Mouse (Mus musculus): Measurements from ENCODE around the gene Nfya.
A peak's percentile ranks its signal among the peaks of the same experiment; 100 is the strongest.

The Nfya gene

DNA sequence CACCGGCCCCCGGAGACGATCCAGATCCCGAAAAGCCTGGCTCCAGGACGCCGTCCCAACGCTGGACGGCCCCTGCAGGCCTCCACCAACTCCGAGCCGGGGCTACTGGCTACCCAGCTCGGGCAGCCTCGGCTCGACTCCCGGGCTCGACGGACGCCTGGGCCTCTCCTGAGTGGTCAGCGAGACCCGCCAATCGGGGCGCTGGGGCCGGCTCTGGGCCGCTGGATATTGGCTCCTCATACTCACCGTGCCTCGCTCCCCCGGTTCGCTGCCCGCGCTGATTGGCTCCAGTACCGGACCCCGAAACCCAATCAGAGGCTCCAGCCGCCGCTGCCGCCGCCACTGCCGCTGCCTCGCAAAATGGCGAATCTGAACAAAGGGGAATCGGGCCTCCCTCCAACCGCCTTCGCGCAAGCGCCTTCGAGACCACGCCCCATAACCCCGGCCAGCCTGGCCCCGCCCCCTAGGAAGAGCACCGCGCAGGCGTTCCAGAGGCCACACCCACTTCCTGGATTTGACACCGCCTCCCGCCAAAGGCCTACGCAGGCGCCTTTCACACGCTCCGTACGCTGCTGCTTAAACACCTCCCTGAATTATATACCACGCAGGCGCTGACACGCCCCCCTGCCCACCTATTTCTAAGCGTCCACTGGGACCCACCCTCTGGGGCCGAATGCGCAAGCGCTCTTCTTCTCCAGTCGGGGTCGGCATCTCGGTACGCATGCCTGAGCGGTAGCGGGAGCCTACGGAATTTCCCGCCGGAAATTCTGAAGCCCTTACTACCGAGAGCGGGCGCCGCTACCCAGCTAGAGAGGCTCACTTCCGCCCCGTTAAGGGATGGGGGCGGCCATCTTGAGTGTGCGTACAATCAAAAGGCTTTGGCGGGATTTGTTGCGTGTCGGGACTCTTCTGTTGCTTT lies at the start of gene Nfya, which contains the start of gene Oard1:
Nfya (minus strand) TSS at position 527 of the 919 bp plus-strand sequence.
Oard1 (plus strand) TSS at position 635 of the 919 bp plus-strand sequence.
- DNase-seq, result peak; percentile 100

DNA sequence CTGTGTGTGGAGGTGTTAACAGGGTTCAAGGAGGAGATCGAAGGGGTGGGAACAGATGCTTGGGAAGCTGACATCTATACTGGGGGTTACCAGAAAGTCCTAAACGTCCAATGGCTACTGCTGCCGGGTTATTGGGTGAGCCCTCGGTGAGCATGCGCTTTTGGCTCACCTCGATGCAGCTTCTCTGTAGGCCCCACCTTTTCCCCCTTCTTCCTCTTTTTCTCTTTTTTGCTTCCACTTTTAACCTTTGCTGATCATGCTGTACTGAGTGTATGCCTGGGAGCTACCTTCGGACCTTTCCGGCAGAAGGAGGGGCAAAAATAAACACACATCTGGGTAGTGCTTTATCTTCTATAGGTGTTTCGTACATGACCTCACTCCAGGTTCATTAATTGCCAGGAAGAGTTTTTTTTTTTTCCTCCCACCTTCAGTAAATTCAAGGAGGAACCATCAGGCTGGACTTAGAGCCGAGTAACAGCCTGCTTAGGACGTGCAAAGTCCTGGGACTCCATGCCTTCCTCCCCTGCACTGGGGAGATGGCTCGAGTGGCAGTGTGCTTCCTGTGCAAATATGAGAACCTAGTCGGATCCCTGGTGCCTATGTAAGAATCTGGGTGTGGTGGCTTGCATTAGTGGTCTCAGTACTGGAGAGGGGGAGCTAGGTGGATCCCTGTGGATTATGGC lies 48.4 kb upstream of the Nfya start:
- no peak for DNase-seq

DNA sequence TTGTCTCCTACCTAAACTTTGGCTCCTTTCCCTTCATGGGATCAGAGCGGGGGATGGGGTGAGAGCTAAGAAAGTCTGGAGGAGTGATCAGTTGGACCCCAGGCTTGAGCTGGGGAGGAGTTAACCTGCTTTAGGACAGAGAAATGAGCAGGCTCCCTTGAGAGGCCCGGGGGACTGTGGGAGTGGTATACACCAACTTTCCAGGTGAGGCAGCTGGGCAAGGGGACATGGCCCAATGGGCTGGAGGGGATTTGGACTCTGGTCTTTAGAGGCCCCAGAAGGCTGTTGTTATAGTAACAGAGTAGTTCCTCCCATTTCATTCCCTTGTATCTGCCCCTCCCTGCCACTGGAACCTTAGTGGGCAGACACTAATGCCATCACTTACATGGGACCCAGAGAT lies 46.2 kb upstream of the Nfya start:
- no peak for DNase-seq

DNA sequence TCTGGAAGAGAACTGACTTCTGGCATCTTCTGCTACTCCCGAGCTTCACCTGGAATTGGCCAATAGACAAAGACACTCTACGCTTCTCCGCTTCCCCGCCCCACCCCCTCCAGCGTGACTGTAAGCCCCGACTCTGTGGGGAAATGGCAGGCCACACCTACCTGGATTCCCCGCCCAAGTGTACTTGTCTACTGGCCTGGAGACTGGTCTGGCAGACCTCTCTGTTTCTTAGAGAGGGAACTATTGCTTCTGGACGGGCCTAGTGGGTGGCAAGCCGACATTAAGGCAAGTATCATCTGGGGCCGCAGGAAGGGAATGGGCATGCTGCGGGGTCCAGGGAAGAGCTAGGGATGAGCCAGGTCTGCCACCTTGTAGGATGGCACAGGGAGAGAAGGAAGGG lies 45.0 kb upstream of the Nfya start, which contains the start of gene Unc5cl:
Unc5cl (plus strand) TSS at position 214 of the 400 bp plus-strand sequence.
- DNase-seq, result no peak

DNA sequence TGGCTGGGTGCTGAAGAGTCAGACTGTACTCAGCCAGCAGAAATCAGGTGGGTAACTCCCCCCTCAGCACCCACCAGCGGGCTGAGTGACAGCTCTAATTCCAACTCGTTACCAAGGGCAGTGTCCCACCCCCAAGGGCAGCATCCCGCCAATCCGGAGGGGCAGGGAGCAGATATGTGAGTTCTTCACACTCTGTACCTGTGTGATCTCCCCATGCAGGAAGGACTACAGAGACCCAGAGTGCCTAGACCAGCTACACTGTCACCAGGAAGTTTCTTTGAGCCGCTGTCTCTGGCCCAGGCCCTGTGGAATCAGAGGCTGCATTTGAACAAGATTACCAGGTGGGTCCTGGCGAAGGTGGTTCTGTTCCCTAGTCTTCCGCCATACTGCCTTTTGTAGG lies 44.5 kb upstream of the Nfya start:
- no peak for DNase-seq

DNA sequence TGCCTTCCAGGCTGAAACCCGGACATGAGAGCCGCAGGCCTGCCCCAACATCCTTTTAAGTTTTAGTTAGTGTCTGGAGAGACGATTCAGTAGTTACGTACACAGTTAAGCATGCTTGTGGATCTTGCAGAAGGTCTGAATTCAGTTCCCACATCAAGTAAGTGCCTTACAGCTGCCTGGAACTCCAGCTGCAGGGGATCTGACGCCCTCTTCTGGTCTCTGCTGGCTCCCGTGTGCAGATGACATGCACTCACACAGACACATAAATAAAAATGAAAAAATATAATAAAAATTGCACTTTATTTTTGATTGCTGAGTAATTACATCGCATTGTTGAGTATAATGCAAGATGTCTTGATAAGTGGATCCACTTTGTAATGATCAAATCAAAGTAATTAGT lies 43.8 kb upstream of the Nfya start:
- DNase-seq, result no peak

DNA sequence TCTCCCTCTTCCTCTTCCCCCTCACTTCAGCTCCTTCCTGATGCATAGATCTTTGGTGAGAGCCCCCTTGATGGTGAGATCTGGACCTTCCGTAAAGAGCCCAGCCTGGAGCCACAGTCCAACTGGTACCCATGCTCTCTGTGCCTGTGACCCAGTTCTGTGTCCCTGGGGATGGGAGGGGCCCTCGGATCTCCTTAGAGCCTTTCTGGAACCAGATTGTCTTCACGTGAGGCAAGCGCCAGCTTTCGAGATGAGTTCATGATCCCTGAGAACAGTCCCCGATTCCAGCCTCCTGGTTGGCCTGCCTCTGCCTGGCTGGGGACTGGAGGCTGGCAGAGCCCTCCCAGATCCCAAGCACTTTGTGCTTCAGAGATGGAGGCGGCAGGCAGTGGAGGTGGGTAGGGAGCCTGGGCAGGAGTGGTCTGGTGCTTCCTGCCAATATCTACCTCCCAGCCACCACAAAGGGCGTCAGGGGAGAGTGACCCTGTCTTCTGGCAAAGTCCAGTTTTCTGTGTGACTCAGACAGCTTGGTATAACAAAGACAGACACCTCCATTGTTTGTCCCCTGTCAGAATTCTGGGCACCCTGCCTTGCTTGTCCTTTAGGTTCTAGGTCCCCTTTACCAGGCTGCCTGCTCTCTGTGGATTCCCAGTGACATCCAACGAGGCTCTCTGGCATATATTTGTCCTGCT lies 42.2 kb upstream of the Nfya start:
- DNase-seq, result no peak

DNA sequence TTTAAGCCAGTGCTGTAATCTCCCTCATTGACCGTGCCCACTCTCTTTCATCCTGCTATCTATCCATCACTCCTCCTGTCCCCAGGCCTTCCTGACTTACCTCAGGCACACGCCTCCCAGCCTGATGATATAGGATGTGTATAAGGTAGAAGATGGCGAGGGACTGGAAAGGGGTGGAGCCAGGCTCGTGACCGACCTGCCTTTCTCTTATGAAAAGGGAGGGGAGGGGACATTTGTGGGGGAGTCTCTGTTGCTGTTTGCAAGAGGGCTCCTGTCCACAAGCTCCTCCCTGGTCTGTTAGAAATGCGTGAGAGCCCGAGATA lies 41.6 kb upstream of the Nfya start, which contains the start of gene Tspo2:
Tspo2 (minus strand) TSS at position 170 of the 323 bp plus-strand sequence.
- no peak for DNase-seq

DNA sequence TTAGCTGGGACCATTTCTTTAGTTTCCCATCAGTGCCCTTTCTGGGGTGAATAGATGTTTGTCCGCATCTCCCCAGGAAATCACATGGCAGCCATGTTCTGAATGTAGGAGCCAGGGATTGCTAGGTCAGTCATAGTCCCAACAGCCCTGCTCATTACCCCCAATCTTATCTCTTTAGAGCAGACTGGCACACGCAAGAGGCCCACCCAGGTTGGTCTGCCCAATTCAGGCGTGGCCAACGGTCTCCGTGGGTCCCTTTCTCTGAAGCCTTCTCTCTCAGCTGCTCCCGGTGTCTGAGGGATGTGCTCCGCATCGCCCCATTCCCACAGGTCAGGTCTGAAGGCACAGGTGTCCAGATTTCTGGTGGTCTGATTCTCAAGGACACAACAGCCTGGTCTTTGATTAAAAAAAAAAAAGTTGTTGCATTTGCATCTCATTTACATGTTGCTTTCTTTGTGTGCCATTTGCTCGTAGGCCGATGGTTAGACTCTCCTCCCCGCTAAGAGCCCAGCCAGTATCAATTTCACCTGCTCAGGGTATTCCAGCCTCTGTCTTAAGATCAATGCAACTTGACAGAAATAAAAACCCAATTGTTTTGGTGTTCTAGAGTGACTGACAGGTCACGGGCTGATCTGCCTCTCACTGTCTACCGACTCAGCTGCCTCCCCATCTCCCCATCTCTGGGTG lies 41.1 kb upstream of the Nfya start:
- DNase-seq, result no peak

DNA sequence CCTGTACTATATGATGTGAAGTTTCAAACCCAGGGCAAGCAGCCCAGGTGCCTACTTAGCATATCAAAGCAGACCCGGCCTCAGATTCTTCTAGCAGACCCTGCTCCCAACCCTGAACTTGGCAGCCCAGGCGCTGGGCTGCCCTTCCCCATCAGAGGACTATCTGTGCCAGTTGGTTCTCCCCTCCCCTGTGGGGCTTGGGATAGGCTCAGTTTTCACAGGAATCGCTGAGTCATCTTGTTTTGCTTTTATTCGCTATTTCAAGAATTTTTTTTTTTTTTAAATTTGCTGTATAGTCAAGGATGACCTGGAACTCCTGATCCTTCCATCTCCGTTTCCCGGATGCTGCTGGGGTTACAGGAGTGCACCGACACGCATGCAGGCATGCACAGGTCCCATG lies 38.0 kb upstream of the Nfya start:
- DNase-seq, result no peak

DNA sequence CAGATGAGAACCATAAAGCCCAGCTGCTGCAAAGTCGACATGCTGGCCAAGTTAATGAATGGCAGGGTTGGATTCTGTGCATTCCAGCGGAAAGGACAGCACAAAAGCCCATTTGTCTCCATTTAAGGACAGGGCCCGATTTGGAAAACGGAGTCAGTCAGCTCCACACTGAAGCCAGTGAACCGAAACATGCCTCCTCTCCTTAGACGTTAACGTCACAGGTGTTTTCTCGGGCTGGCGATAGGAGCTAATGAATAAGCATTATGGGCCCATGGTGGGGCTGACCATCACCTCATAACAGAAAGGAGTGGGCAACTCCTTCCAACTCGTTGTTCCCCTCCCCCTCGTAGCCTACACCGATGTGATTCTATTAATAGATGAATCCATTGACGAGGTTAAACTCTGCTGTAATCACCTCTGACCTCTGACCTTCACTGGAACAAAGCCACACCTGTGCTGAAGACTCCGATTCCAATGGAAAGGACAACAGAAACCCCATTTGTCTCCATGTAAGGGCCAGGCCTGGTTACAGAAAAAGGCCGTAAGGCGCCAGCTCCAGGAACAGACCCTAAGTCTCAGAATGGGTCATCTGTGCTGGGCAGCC lies 33.9 kb upstream of the Nfya start:
- no peak for DNase-seq

DNA sequence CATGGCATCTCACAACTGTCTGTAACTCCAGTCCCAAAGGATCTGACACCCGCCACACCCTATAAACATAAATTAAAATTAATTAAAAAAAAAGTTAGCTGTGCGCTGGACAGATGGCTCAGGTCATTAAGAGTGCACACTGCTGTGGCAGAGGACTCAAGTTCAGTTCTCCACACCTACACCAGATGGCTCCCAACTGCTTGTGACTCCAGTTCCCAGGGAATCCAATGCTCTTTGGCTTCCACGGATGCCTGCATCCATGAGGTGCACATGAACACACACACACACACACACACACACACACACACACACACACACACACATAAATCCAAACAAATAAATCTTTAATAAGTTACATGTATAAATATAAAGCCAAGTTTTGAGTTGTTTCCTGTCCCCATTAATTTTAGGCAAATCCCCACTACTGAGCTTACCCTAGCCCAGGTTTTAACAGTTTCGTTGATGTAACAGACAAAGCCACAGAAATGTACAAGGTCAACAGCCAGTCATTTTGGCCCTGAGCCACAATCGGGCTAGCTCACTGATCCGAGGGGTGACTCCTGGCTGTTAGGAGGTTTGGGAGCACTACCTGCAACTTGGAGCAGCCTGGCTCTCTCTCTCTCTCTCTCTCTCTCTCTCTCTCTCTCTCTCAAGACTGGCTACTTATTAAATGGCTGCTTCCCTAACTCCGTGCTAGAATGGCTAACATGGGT lies 33.2 kb upstream of the Nfya start:
- DNase-seq, result no peak

DNA sequence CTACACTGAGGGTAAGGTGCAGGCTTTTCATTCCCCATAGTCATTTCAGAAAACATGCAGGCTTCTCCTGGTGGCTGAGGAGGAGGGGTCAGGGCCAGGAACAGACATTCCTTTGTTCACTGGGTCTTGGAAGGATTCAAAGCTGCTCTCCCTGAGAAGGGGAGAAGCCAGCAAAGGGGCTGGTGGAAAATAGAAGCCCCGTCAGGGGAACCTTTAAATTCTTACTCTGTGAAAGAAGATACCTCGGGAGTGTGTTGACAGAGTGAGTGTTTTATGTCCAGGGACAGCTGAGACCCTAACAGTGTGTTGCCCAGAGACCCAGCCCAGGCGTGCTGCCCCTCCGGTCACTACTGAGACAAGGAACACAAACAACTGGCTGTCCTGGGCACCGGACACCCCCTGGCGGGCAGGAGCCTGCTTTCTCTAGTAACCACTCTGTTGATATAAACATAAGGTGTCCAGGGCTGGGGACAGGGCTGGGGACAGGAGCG lies 27.8 kb upstream of the Nfya start:
- no peak for DNase-seq

DNA sequence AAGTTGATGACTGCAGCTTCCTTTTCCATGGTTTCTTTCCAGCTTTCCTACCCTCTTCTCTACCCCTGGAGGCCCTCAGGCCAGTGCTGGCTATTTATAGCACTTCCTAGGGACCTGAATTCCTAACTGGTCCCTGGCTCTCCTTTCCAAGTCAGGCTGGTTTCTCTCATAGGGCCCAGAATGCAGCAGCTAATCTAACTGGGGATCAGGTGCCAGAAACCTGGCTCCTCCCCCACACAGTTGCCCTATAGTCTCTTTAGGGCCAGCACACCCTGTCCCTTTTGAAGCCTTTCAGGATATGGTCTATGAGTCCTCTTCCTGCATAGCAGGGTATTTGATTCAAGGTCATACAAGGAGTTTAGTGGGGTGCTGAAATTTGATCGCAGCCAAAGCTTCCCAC lies 26.8 kb upstream of the Nfya start:
- no peak for DNase-seq

DNA sequence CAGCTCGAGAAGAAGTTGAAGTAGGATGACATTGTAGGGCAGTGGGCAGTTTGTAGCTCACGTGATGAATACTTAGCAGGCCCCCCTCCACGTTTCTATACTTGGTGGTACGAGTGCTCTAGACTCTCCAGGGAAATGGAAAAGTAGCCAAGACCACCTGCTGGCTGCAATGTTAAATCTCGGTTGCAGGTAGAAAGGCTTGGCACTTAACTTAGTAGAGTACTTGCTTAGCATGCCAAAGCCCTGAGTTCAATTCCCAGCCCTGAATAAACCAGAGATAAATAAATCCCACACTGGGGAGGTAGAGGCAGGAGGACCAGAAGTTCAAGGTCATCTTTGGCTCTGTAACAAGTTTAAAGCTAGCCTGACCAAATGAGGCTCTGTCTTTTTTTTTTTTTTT lies 24.8 kb upstream of the Nfya start:
- no peak for DNase-seq

DNA sequence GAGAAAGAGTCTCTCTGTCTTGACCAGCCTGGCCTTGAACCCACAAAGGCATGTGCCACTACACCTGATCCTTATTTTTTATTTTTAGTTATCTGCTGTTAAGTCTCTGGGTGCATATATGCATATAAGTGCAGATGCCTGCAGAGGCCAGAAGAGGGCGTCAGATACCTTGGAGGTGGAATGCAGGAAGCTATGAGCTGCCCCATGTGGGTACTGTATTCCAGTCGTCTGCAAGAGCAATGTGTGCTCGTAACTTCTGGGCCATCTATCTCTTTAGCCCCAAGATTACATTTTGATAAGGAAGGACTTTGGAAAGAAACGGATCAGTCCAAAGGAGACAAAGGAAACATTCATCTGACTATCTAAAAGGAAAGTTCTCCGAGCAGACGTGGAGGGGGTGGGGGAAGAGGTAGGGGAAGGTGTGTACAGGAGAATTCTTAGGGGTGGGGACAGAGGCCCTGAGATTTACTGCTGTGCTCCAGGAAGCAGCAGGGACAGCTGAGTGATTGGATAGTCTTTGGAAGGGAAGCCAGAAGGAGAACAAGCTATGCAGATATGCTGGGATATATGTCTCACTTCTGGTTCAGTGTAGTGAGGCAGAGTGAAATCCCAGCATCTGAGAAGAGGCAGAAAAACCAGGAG lies 24.1 kb upstream of the Nfya start:
- no peak for DNase-seq

DNA sequence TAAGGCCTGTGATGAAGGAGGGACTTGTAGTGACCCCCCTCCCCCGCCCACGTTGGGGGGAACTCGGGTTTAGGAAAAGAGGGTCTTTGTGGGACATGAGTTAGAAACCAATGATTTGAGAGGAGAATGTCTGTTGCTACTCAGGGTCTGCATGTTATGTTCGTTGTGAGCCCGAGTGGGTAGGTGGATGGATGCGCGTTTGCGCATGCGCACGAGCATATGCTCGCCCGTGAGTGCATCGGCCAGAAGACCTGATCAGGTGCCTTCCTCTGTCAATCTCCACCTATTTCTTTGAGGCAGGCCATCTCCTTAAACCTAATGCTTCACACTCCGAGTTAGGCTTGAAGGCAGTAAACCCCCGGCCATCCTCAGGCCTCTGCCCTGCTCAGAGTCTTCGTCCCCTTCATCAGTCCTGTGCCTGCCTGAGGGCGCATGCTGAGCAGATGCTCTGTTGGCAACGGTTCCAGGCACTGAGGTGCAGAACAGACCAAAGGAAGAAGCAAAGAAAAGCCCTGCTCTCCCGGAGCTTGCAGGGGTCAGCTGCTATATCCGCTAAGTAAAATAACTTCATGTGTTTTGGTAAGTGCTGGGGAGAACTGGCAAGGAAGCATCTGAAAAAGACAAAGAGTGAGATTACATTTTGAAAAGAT lies 23.4 kb upstream of the Nfya start:
- DNase-seq, result no peak

DNA sequence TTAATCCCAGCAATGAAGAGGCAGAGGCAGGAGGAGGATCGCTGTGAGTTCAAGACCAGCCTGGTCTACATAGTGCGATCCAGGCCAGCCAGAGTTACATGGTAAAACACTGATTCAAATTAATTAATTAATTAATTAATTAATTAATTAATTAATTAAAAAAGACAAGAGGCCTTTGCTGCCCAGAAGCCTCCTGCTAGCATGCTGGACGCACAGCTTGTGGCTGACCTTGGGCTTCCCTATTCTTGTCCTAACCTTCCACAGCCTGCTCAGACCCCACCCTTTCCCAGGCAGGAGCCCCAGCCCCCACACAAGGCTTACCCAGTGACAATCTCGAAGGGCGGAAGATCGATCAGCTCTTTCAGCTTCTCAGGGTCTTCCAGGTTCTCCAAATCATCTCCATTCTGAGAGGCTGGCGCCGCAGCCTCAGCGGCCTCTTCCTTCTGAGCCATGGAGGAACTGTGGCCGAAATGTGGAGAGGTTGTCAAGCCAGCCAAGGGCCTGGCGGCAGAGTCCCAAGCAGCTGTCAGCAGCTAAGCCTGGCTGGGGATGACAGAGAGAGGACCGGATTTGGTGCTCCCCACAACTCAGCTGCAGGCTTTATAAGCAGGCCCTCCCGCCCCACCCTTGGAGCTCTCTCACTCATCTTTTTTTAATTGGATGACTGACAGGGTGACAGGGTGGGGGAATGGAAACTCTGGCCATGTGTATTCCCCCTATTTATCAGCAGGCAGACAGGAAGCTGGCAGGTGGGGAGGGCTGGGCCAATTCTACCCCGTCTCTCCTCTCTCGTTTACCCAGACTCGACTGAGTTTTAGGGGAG lies 22.7 kb upstream of the Nfya start, which contains the start of gene Apobec2:
Apobec2 (minus strand) TSS at position 773 of the 823 bp plus-strand sequence.
- no peak for DNase-seq

DNA sequence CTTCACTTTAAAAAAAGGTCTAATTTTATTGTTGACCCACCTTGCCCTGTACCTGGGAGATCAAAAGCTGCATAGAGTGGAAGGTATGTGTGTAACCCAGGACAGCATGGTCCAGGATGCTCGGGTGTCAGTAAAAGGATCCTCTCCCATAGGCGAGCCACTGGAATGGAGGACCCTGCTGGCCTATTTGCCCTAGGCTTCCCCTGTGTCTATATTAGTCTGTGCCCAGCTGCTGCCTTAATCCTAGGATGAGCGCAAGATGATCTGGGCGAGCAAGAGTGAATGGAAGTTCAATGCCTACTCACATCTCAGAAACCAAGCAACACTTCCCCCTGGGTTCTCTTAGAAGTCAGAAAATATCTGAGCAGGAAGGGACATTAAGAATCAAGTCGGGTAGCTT lies 21.3 kb upstream of the Nfya start:
- DNase-seq, result no peak

DNA sequence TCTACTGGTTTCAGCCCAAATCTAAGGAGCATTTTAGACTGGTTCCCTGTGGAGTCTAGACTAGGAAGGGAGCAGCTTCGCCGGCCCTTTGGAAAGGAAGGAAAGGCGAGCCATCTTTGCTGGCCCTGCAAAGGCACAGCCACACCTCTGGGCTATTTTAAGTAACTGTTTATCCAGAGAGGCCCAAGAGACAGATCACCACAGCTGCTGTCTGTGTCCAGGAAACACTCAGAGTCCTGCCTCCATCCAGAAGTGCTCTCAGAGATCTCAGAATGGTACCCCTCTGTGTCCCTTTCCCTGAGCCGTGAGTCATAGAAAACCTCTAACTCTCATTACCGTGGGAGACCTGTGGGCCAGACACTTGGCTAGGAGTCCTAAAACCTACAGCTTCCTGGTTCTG lies 20.7 kb upstream of the Nfya start:
- DNase-seq, result no peak
